Mouse (Mus musculus): ENCODE data around the gene Rho.

The Rho gene

GRCm38 (mm10) chr6:115931639-115932038 lies at the start of gene Rho:
TSS of gene Rho (plus strand) at chr6:115931748.
- no peak for DNase-seq

GRCm38 (mm10) chr6:115884018-115884417 lies 47.5 kb upstream of the Rho start:
- DNase-seq = no peak

GRCm38 (mm10) chr6:115886894-115887293 lies 44.7 kb upstream of the Rho start:
- DNase-seq = peak in 1 of 2 experiments; percentile 23

GRCm38 (mm10) chr6:115888296-115888695 lies 43.3 kb upstream of the Rho start:
- DNase-seq = peak; percentile 45 to 46

GRCm38 (mm10) chr6:115890601-115891000 lies 40.9 kb upstream of the Rho start:
- no peak for DNase-seq

GRCm38 (mm10) chr6:115891061-115891460 lies 40.5 kb upstream of the Rho start:
- no peak for DNase-seq

- no peak for DNase-seq
These were observed 40.0 kb upstream of the Rho start for GRCm38 (mm10) chr6:115891497-115892061.

- DNase-seq = no peak
These were observed 39.2 kb upstream of the Rho start for GRCm38 (mm10) chr6:115892363-115892762.

GRCm38 (mm10) chr6:115896346-115896745 lies 35.2 kb upstream of the Rho start:
- DNase-seq = no peak

GRCm38 (mm10) chr6:115897117-115897516 lies 34.4 kb upstream of the Rho start:
- no peak for DNase-seq

GRCm38 (mm10) chr6:115897926-115898520 lies 33.5 kb upstream of the Rho start:
- DNase-seq = peak; percentile 36 to 40

GRCm38 (mm10) chr6:115901062-115901461 lies 30.5 kb upstream of the Rho start:
- DNase-seq = peak; percentile 40 to 44

- no peak for DNase-seq
These were observed 30.0 kb upstream of the Rho start for GRCm38 (mm10) chr6:115901489-115901931.

GRCm38 (mm10) chr6:115902545-115902944 lies 29.0 kb upstream of the Rho start:
- no peak for DNase-seq

GRCm38 (mm10) chr6:115905568-115905967 lies 26.0 kb upstream of the Rho start:
- DNase-seq = no peak

- DNase-seq = no peak
These were observed 25.1 kb upstream of the Rho start for GRCm38 (mm10) chr6:115906455-115906854.

GRCm38 (mm10) chr6:115906871-115907270 lies 24.7 kb upstream of the Rho start:
- DNase-seq = no peak

GRCm38 (mm10) chr6:115908421-115908982 lies 23.0 kb upstream of the Rho start:
- DNase-seq = peak in 1 of 2 experiments; percentile 15

GRCm38 (mm10) chr6:115909052-115909451 lies 22.5 kb upstream of the Rho start:
- DNase-seq = peak; percentile 48 to 50

GRCm38 (mm10) chr6:115909940-115910339 lies 21.6 kb upstream of the Rho start:
- DNase-seq = peak in 1 of 2 experiments; percentile 10

- no peak for DNase-seq
These were observed 19.8 kb upstream of the Rho start for GRCm38 (mm10) chr6:115911763-115912162.

GRCm38 (mm10) chr6:115913482-115913881 lies 18.1 kb upstream of the Rho start:
- no peak for DNase-seq

GRCm38 (mm10) chr6:115914511-115915202 lies 16.9 kb upstream of the Rho start:
- no peak for DNase-seq

Data from B cell, adult 2 months (primary cell).